Mouse (Mus musculus): ENCODE results near the gene Olfr668.
"Not testable (repeated sequence)": the region's sequence is repeated elsewhere in the genome, so short reads cannot be mapped to it uniquely, and the experiment has no call there.

Gene Olfr668

DNA sequence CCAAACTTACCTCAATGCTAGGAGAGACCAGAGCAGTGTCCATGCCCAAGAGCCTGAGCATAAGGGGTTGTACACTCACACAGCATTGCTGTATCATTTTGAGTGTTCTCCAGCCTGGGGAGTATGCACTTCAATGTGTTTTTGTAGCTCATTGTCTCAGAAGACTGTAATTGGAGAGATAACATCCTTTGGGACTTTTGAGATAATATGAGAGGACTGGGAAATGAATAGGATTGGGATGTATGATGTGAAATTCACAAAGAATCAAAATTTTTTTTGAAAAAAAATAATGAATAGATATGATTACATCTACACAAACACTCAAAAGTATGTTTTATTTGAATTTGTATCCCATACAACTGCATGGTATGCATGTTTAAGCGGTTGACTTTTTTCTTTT, at the start of gene Olfr668:
Olfr668 (minus strand) TSS at position 101 of the 400 bp plus-strand sequence.
- DNase-seq (ENCODE audit: low read depth, low spot score): no peak

- DNase-seq (ENCODE audit: low read depth, low spot score): peak; percentile 71
Observed at GRCm38 (mm10) chr7:104972507-104972906, 44.6 kb upstream of the Olfr668 start.

DNA sequence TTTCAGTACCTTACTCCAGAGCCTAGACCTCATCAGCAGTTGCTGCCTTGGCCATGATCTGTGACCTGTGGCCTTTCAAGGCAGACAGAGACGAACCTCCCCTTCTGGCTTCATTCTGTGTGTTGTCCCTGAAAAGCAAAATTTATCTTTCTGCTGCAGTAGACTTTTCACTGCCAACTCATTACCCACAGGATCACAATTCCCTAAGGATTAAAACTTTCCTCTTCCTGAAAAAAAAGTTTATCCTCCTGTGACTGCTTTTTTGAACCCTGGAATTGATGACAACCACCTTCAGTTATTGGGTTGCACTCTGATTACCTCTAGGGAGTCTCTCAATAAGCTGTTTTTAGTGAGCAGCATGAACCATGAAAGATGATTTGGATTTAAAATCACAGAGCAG, 34.7 kb upstream of the Olfr668 start, which contains the start of gene Olfr670:
Olfr670 (minus strand) TSS at position 101 of the 400 bp plus-strand sequence.
- DNase-seq (ENCODE audit: low read depth, low spot score): peak; percentile 2

GRCm38 (mm10) chr7:104950234-104950633, 22.4 kb upstream of the Olfr668 start:
- DNase-seq (ENCODE audit: low read depth, low spot score): not testable (repeated sequence)

GRCm38 (mm10) chr7:104933940-104934339, 6.1 kb upstream of the Olfr668 start, which contains the start of gene Olfr669:
TSS of gene Olfr669 (plus strand) at chr7:104934240.
- no peak for DNase-seq (ENCODE audit: low read depth, low spot score)

- no peak for DNase-seq (ENCODE audit: low read depth, low spot score)
Observed at GRCm38 (mm10) chr7:104921382-104921781, 6.5 kb downstream of the Olfr668 start, which contains the start of gene Olfr667. TSS of gene Olfr667 (minus strand) at chr7:104921482.

DNA sequence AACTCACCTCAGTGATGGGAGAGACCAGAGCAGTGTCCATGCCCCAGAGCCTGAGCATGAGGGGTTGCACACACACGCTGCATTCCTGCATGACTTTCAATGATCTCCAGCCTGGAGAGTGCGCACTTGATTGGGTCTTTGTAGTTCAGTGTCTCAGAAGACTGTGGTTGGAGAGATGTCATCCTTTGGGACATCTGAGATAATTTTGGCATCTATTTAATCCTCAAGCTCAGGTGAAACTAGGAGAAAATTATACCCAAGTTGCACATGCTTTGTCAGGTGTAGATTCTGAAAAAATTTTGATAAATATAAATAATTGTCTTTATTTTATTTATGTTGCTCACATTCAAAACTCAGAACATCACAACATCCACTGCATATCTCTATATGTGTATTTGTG, 32.0 kb downstream of the Olfr668 start, which contains the start of gene Olfr666:
Olfr666 (minus strand) TSS at position 101 of the 400 bp plus-strand sequence.
- DNase-seq (ENCODE audit: low read depth, low spot score): no peak

GRCm38 (mm10) chr7:104877731-104878130, 50.1 kb downstream of the Olfr668 start, which contains the start of gene Olfr665:
TSS of gene Olfr665 (plus strand) at chr7:104878031.
- DNase-seq (ENCODE audit: low read depth, low spot score): no peak

Measured in 3T3-L1 (cell line).